Mouse (Mus musculus): ENCODE data around the gene Zfp213.

The Zfp213 gene

GRCm38 (mm10) chr17:23572059-23572458, 8.0 kb upstream of the Zfp213 start:
- DNase-seq (ENCODE audit: low read depth, low spot score): no peak

DNA sequence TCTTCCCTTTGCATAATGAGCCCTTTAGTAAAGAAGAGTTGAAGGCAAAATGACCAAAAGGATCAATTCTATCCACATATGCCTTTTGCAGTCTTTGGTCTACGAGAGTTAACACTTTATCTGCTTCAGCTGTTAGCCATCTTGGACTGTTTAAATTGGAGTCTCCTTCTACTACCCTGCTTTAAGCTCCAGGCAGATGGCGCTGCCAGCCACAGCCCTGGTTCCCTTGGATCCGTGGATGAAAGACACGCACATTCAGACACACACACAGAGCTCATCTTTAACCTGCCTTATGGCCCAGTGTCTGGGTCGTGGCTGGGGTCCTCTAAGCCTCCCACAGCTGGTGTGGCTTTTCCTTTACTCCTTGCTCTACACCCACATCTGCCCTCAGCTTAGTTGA, 7.0 kb upstream of the Zfp213 start:
- DNase-seq (ENCODE audit: low read depth, low spot score): no peak

DNA sequence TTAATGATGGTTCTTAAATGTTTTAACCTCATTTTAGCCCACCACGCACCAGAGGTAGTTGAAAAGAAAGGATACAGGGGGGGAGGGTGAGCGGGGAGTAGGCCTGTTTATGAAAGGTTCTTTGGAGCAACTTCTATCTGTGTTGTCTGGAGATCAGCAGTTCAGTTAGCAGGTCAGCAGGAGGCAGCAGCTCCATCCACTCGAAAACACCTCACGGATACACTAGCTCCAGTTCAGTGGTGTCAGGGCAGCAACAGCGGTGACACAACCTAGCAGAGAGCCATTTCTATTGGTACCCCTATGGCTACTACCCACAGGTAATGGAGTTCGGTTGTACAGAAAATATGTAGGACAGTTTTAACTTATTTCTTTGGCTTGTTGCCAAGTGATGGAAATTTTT, 6.0 kb upstream of the Zfp213 start:
- no peak for DNase-seq (ENCODE audit: low read depth, low spot score)

DNA sequence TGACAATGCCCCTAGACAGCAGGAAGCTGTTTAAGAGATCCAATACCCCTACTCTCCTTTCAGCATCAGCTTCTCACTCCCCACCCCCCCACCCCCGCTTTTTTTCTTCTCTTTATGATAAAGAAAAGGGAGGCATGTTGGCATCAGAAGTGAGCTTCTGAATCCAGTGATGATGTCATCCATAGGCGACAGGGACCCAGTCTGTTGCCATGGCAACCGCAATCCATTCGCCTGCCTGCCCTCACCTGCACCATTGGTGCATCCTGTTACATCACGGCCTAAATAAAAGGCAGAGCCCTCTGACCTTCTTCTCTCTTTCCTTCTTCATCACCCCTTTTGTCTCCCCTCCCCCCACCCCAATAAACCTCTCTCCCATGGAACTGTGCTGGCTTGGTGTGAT, 4.3 kb upstream of the Zfp213 start:
- no peak for DNase-seq (ENCODE audit: low read depth, low spot score)

DNA sequence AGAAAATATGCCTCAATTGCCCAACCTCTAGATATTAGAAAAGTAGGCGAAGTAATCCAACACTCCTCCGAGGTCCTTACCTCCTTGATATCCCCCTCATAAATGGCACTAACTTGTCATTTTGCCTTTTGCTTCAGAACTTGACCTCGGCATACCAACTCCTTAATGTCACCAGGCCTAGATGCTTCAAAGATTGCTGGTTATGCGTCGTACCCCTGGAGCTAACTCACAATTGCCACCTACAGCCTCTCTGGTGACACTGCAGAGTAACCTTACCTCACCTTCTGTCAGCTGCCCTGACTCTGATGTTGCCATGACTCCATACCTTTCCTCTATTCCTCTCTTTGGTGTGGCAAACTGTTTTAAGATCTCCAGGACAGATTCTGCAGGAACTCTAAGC, 2.7 kb upstream of the Zfp213 start:
- no peak for DNase-seq (ENCODE audit: low read depth, low spot score)

DNA sequence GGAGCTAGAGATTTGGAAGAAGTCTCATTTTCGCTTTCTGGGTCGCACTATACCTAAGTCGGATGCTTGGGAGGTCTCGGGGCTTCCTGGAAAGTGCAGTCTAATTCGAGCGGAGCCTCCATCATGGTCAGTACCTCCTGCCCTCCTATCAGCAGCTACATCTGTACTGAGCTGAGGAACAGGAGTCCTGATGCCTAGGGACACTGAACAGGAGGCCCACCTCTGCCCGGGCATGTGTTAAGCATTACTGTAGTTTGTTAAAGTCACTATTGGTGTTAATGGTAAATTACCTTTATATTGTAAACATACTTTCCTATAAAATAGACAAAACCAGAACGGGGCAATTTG, 304 bp upstream of the Zfp213 start:
- no peak for DNase-seq (ENCODE audit: low read depth, low spot score)

GRCm38 (mm10) chr17:23559767-23560166, 4.3 kb downstream of the Zfp213 start:
- DNase-seq (ENCODE audit: low read depth, low spot score): no peak

GRCm38 (mm10) chr17:23555243-23555916, 8.7 kb downstream of the Zfp213 start:
- no peak for DNase-seq (ENCODE audit: low read depth, low spot score)

DNA sequence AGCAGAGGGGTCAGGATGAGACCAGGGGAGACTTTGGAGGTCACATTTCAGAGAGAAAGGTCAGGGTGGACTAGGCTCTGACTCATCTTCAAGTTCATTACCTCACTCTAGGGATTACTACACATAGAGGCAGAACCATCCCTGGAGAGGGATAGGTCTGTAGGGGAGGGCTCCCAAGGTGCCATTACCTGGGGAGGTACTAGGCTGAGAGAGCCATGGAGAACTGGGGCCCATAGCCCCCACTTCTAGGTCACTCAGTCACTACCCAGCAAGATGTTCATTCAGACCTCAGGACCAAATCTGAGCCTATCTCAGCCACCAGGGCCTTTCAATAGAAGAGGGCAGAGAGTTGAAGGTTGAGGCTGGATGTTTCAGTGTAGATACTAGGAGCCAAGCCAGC, 9.7 kb downstream of the Zfp213 start:
- no peak for DNase-seq (ENCODE audit: low read depth, low spot score)

GRCm38 (mm10) chr17:23553634-23554120, 10.4 kb downstream of the Zfp213 start:
- no peak for DNase-seq (ENCODE audit: low read depth, low spot score)

GRCm38 (mm10) chr17:23552896-23553633, 11.0 kb downstream of the Zfp213 start:
- DNase-seq (ENCODE audit: low read depth, low spot score): no peak

GRCm38 (mm10) chr17:23551963-23552362, 12.1 kb downstream of the Zfp213 start:
- DNase-seq (ENCODE audit: low read depth, low spot score): no peak

GRCm38 (mm10) chr17:23551416-23551815, 12.6 kb downstream of the Zfp213 start:
- no peak for DNase-seq (ENCODE audit: low read depth, low spot score)

DNA sequence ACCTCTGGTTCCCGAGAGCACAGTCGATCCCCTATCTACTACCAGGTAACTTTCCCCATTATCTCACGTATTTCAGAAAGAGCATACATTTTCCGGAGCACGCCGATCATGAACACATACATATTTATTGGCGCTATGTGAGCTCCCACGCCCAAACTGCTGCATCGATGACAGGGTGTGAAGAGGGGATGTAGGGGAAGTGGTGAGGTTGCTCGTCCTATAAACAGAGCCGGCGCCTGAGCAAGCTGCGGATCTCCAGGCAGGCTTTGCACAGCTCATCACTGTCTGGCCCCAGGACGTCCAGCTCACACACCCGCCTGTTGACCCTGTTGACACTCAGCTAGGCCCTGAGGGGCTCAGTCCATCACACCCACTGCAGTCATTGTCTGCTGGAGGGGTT, 13.2 kb downstream of the Zfp213 start:
- DNase-seq (ENCODE audit: low read depth, low spot score): no peak

- peak; percentile 92 for DNase-seq (ENCODE audit: low read depth, low spot score)
Observed at GRCm38 (mm10) chr17:23550188-23550791, 13.7 kb downstream of the Zfp213 start.

DNA sequence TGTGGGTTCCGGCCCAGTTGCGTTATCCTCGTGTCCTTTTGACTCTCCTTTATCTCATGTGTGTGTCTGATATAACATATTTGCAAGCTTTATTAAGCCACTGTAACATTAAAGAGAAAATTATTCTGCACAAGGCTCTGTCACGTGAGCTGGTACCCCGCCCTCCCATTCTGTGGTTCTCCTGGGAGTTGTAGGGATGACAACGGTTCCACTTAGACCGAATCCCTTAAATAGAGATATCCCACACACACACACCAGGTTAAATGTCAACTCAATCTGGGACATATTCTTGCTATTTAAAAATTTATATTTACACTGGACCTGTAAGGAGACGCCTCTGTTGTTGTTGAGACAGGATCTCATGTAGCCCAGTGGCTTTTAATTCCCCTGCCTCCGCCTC, 14.6 kb downstream of the Zfp213 start:
- DNase-seq (ENCODE audit: low read depth, low spot score): no peak

DNA sequence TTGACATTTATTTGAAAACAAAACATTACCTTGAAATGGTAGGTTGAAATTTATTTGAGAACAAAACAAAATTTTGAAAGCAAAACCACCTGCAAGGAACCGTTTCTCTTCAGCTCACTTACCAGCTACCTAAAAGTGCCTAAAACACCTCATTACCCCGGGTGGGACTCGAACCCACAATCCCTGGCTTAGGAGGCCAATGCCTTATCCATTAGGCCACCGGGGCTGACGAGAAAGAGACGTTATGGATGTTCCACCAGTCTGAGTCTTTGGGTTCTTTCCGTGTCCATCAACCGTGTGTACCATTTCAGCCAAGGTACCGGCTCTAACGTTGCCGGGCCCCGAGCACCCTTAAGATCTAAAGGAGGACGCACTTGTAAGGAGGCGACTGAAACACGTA, 15.4 kb downstream of the Zfp213 start:
- DNase-seq (ENCODE audit: low read depth, low spot score): peak; percentile 90

DNA sequence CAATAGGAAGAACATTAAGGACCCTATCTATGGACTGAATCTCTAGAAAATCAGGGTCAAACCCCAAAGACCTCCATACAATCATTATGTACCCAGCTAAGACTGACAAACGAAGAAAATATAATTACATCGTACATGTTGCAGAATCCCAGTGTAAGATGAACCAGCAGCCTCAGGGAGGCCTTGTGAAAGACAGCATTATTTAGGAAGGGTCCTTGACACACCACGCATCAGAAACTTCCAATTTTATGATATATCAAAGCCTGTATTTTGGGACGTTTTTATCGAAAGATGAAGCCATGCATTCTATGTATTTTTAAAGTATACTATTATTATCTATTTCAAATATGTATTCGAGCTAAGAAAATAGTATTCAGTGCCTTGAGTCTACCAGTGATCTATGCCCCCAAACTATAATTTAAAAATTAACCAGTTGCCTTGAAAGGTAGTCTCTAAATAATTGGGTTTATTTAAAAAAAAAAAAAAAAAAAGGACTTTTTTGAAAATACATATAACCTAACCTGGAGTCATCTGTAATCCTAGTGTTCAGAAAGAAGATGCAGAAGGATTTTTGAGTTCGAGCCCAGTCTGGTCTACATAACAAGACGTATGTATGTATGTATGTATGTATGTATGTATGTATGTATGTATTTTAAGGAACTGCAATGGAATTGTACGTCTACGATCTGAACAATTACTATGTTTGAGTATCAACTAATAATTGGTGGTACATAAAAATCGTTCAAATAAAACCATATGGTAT, 16.2 kb downstream of the Zfp213 start:
- DNase-seq (ENCODE audit: low read depth, low spot score): no peak

GRCm38 (mm10) chr17:23546702-23547505, 17.1 kb downstream of the Zfp213 start:
- peak; percentile 89 for DNase-seq (ENCODE audit: low read depth, low spot score)

- DNase-seq (ENCODE audit: low read depth, low spot score): peak; percentile 87
Observed at GRCm38 (mm10) chr17:23546333-23546701, 17.7 kb downstream of the Zfp213 start.

DNA sequence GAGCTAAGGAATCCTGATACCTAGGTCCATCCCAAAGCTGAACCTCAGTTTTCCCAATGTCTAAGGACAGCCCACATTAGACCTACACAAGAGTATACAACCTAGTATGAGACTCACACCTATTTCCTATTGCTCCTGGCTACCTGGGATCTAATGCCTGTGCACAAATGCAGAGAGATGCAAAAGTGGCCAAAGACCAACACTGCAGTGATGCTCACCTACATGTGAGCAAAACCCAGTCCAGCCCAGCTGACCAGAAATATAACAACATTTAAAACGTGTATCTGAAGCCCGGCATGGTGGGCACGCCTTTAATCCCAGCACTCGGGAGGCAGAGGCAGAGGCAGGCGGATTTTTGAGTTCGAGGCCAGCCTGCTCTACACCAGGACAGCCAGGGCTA, 18.2 kb downstream of the Zfp213 start:
- no peak for DNase-seq (ENCODE audit: low read depth, low spot score)
